Mouse (Mus musculus) lung, postnatal 14 days (tissue): ENCODE results near the gene Myb.

Experiments
- DNase-seq: peaks from one replicate; pipeline ENCODE4 v3.0.0; 2021

Gene Myb

GRCm38 (mm10) chr10:21160537-21161358 is at the start of gene Myb:
Myb (minus strand) TSS chr10:21160984.
- peak; percentile 52 for DNase-seq

GRCm38 (mm10) chr10:21207378-21207777 is 46.6 kb upstream of the Myb start:
- no peak for DNase-seq

GRCm38 (mm10) chr10:21206232-21206631 is 45.4 kb upstream of the Myb start:
- DNase-seq: no peak

- no peak for DNase-seq
Measured at GRCm38 (mm10) chr10:21204496-21205085, 43.8 kb upstream of the Myb start.

GRCm38 (mm10) chr10:21203886-21204285 is 43.1 kb upstream of the Myb start:
- no peak for DNase-seq

- no peak for DNase-seq
Measured at GRCm38 (mm10) chr10:21203461-21203860, 42.7 kb upstream of the Myb start.

- no peak for DNase-seq
Measured at GRCm38 (mm10) chr10:21200761-21201160, 40.0 kb upstream of the Myb start.

GRCm38 (mm10) chr10:21200322-21200721 is 39.5 kb upstream of the Myb start:
- DNase-seq: no peak

GRCm38 (mm10) chr10:21196646-21197116 is 35.9 kb upstream of the Myb start:
- DNase-seq: no peak

- DNase-seq: no peak
Measured at GRCm38 (mm10) chr10:21195597-21195996, 34.8 kb upstream of the Myb start.

GRCm38 (mm10) chr10:21193935-21194505 is 33.2 kb upstream of the Myb start:
- no peak for DNase-seq

GRCm38 (mm10) chr10:21193088-21193934 is 32.5 kb upstream of the Myb start:
- no peak for DNase-seq

- DNase-seq: no peak
Measured at GRCm38 (mm10) chr10:21192436-21192835, 31.7 kb upstream of the Myb start.

- no peak for DNase-seq
Measured at GRCm38 (mm10) chr10:21189756-21190397, 29.1 kb upstream of the Myb start.

GRCm38 (mm10) chr10:21189275-21189601 is 28.5 kb upstream of the Myb start:
- no peak for DNase-seq

GRCm38 (mm10) chr10:21188564-21189274 is 27.9 kb upstream of the Myb start:
- DNase-seq: peak; percentile 62

GRCm38 (mm10) chr10:21187847-21188246 is 27.1 kb upstream of the Myb start:
- DNase-seq: no peak

GRCm38 (mm10) chr10:21186733-21187132 is 25.9 kb upstream of the Myb start:
- no peak for DNase-seq

- no peak for DNase-seq
Measured at GRCm38 (mm10) chr10:21178711-21179110, 17.9 kb upstream of the Myb start.

- DNase-seq: no peak
Measured at GRCm38 (mm10) chr10:21178281-21178680, 17.5 kb upstream of the Myb start.

- no peak for DNase-seq
Measured at GRCm38 (mm10) chr10:21172650-21173200, 11.9 kb upstream of the Myb start.

GRCm38 (mm10) chr10:21168466-21168865 is 7.7 kb upstream of the Myb start:
- no peak for DNase-seq
